Mouse (Mus musculus) spleen, postnatal 4 days (tissue): ENCODE data around the gene Nags.
"Not testable (repeated sequence)": the region's sequence is repeated elsewhere in the genome, so short reads cannot be mapped to it uniquely, and the experiment has no call there.

ENCODE experiments used
- DNase-seq, 2 experiments: peaks; one replicate each; pipeline ENCODE4 v3.0.0; 2022; ENCODE audit warnings: low spot score in 2 of 2

Gene Nags

GRCm38 (mm10) chr11:102156786-102157089 is 11.4 kb downstream of the Nags start:
- no peak for DNase-seq

GRCm38 (mm10) chr11:102158024-102158423 is 12.7 kb downstream of the Nags start:
- not testable (repeated sequence) for DNase-seq

- DNase-seq: no peak
These were observed 14.5 kb downstream of the Nags start for GRCm38 (mm10) chr11:102159781-102160180.

GRCm38 (mm10) chr11:102165971-102166722 is 20.8 kb downstream of the Nags start:
- no peak for DNase-seq

GRCm38 (mm10) chr11:102167539-102167938 is 22.2 kb downstream of the Nags start:
- DNase-seq: no peak

GRCm38 (mm10) chr11:102168689-102169088 is 23.4 kb downstream of the Nags start:
- no peak for DNase-seq

GRCm38 (mm10) chr11:102179836-102180235 is 34.5 kb downstream of the Nags start:
- DNase-seq: no peak

- DNase-seq: no peak
These were observed 38.9 kb downstream of the Nags start for GRCm38 (mm10) chr11:102184253-102184645.

GRCm38 (mm10) chr11:102184646-102185495 is 39.6 kb downstream of the Nags start, which contains the start of gene Lsm12:
Gene Lsm12, minus strand, starts transcription at chr11:102185296.
- peak; percentile 98 to 100 for DNase-seq

- no peak for DNase-seq
These were observed 40.4 kb downstream of the Nags start for GRCm38 (mm10) chr11:102185677-102186076.

- no peak for DNase-seq
These were observed 40.9 kb downstream of the Nags start for GRCm38 (mm10) chr11:102186235-102186634.

GRCm38 (mm10) chr11:102188980-102189379 is 43.7 kb downstream of the Nags start:
- DNase-seq: no peak

GRCm38 (mm10) chr11:102189461-102190436 is 44.4 kb downstream of the Nags start, which contains the start of gene G6pc3:
Gene G6pc3, plus strand, starts transcription at chr11:102189620.
- peak; percentile 84 to 90 for DNase-seq

- DNase-seq: no peak
These were observed 45.5 kb downstream of the Nags start for GRCm38 (mm10) chr11:102190848-102191247.

- DNase-seq: no peak
These were observed 48.5 kb downstream of the Nags start for GRCm38 (mm10) chr11:102193657-102194440.

GRCm38 (mm10) chr11:102196018-102196797 is 50.9 kb downstream of the Nags start:
- DNase-seq: peak in 1 of 2 experiments; percentile 60

- no peak for DNase-seq
These were observed 52.9 kb downstream of the Nags start for GRCm38 (mm10) chr11:102198245-102198644.
